Mouse (Mus musculus): Measurements from ENCODE around the gene Glyatl3.

Glyatl3 gene

DNA sequence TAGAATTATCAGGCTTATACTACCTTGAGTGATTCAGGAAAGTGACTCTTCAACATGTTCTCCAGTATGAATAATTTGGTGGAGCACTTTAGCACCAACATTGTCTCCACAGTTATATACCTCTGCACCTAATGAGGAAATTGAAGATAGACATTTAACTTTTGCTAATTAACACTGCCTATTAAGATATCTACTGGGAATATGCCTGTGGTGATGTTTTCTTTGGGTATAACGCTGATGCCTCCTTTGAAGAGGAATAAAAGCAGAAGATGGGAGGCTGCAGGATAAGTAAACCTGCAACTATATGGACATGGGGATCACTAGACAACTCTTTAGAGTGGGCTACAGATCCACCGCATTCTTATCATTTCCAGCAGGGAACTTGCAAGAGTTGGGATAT is at the start of gene Glyatl3:
Gene Glyatl3 (minus strand): TSS at position 101 of the 400 bp plus-strand sequence.
- no peak for DNase-seq (ENCODE audit: low spot score)

DNA sequence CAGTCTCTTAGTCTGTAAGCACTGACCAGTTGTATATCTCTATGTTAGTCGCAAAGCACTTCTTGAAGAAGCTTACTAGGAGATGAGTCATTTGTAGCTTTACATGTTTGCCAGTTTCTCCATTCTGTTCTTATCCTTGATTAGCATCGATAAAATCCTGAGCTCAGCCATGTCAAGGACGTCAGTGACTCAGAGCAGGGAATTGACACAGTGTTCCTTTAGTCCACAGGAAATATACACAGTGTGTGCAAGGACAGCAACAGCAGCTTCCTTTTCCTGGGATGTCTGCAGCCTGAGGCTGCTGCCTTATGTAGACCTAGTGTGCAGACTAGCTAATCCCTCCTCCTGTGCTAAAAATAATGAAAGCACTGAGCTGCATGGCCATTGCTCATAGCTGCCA is 34.4 kb upstream of the Glyatl3 start:
- no peak for DNase-seq (ENCODE audit: low spot score)

DNA sequence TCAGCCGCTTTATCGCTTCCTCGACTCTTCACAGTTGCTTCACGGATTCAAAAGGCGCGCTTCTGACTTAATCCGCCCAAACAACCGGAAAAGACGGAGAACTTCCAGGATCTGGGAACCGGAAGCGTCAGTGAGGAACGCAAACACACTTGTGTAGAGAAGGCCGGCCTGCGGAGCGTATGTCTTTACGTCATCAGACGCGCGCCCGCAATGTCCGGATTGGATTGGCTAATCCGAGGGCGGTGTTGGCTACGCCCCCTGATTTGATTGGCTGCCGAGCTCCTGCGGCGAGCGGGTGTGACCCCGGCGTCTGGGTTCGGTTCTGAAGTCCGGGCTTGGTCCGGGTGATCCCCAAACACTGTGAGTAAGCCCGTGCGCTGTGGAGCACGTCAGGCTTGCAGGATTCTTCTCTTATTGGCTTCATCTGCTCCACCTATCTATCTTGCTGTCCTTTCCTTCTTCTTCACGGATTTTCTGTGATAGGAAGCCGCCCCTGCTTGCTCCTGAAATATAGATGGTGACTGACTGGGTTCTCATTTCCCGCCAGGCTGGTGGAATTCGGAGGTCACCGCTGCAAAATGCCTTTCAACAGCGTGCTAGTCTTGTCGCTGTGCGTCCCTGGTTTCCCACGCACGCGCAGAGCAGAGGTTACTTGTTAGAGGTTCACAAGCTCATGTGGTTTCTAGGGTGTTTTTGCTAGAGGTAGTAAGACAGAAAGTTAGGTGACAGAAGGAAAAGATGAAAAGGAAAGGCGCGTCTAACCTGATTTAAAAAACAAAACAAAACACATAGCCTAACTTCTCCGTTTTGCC is 20.5 kb upstream of the Glyatl3 start, which contains the start of the genes Mut and Cenpq:
Gene Mut (plus strand): TSS at position 266 of the 812 bp plus-strand sequence.
Gene Cenpq (minus strand): TSS at position 628 of the 812 bp plus-strand sequence.
- peak; percentile 96 for DNase-seq (ENCODE audit: low spot score)

DNA sequence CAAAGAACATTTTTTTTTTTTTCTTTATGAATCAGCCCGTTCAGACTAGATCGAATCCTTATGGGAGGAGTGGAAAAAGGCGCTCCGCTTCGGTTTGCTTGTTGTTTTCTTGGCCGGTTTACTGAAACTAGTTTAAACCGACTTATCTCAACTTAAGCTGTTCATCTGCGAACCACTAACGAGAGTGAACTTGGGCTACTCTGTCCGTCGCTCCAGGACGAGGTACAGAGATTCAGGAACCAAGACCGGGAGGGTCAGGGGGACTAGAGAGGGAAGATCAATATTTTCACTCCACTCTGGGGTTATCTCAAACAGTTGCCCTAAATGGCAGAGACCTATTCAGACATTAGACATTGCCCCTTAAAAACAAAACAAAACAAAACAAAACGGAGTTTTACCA is 19.8 kb upstream of the Glyatl3 start:
- peak; percentile 48 for DNase-seq (ENCODE audit: low spot score)

DNA sequence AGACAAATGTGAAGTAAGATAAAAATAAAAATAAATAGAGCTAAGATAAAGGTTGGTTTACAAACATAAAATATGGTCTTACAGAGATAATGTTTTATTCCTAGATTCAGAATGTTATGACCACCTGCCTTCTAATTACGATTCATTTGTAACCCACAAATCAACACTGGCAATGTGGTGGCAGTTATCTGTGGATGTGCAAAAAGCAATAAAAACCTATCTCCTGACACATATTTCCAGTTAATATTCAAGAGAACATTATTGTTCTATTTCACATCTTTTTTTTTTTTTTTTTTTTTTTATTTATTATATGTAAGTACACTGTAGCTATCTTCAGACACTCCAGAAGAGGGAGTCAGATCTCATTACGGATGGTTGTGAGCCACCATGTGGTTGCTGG is 1.3 kb upstream of the Glyatl3 start:
- DNase-seq (ENCODE audit: low spot score), result no peak

DNA sequence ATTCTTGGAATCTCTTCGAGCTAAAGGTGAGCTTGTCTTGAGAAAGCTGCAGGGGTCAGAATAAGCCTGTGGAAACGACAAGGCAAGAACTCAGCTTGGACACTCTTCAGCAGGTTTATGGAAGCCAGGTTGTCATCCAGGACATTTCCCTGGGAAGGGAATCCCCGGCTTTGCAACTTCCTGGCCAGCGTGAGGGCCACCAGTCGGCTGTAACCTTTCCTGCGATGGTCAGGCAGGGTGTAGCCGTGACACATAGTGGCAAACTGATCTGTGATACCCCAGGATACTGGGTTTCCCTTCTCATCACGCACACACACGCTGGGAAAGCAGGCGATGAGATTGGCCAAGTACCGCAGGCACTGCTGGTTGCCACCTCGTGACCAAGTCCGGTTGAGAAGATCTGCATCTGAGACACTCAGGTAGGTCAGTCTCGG is 9.4 kb downstream of the Glyatl3 start:
- DNase-seq (ENCODE audit: low spot score), result no peak

DNA sequence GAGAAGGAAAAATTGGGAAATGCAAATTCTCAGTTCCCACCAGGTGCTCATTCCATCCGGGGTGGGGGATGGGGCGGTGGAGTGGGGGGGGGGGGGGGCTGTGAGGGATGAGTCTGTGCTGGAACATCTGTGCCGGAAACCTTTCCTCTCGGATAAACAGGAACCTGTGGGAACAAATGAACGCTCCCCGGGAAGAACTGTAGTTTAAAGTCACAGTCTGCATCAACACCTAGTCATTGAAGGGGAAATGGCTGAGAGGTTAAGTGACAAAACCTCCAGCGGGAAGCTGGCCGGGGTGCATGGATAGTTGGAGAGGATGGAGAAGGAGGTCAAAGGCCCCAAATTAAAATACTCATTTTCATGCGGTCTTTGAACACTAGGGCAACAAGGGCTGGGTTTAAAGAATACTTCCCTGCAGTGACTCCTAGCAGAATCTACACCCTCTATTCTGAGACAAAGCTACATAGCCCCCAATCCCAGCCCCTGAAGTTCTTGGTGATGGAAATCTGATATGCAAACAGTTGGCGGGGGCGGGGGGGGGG is 10.0 kb downstream of the Glyatl3 start:
- DNase-seq (ENCODE audit: low spot score), result no peak

DNA sequence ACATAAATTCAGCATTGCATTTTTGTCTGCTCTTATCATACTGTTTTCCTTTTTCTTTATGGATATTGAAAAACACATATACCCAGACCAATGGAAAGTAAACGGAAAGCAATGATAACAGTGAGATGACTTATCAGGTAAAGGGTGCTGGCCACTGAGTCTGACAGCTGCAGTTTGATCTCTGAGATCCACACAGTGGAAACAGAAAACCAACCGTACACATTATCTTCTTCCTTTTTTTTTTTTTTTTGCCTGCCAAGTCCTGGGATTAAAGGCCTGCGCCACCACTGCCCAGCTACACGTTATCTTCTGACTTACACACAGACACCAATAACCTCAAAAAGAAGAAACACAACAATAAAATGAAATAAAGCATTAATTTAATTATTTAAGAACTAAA is 10.8 kb downstream of the Glyatl3 start:
- DNase-seq (ENCODE audit: low spot score), result no peak

DNA sequence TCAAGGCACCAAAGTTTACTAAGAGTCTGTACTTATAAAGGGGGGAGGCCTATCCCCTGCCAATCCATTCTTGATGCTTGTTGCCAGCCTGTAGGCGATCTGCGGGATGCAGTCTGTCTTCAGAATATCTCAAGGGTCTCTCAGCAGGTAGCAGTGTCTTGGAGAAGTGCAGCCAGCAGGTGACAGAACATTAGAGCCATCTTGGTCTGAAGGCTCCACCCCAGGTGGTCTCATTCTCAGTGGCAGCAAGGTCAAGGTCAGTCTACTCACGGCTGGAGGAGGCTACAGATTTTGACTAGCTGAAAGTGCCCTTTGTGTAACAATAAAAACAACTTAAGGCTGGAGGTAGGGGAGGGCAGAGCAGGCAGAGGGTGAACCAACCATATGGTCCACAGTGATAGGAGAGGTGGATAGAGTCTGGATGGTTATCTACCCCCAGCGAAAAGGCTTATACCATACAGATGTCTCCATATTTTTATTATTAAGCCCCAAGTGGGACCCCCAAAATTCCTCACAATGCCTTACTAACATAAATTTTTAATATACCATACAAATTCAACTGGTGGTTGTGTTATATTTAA is 14.3 kb downstream of the Glyatl3 start:
- no peak for DNase-seq (ENCODE audit: low spot score)

DNA sequence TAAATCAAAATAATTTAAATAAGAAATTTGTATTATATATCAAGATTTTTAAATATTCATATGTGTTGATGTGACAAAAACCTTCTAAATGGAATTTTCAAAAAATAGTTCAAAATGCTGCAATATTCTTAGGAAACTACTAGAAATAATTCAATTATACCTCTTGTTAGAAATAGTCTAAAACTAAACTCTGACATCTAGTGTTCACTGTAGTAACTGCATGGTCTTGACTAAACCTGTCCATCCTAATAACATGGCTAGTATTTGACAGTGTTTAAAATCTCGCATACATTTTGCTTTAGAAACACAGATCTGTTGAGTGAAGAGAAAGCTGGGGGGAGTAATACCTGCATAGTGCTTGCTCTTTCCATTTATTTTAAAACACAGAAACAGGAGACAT is 17.3 kb downstream of the Glyatl3 start:
- DNase-seq (ENCODE audit: low spot score), result peak; percentile 44

DNA sequence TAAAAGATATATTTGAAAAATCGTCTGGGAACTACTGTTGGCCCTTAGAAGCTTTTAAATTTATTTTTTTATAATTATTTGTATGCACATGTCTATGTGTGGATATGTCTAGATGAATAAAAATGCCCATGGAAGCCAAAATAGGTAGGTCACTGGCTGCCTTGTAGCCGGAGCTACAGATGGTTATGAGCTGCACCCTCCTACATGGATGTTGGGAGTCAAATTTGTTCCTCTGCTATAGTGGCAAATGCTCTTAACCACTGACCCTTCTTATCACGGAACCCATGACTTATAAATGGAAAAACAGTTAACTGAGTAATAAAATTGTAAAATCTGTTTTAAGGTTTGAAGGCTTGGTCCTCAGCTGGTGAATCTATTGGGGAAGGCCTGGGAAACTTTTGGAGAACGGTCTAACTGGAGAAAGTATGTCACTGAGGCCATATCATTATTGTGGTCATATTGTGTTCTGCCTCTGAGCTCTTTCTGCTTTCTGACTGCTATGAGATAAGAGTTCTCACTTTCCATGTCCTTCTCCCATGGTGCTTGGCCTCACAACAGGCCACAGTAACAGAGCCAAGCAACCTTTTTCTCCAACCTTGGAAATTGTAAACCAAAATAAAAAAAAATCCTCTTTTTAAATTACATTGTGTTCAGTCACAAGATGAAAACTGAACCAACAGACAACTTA is 26.2 kb downstream of the Glyatl3 start:
- no peak for DNase-seq (ENCODE audit: low spot score)

DNA sequence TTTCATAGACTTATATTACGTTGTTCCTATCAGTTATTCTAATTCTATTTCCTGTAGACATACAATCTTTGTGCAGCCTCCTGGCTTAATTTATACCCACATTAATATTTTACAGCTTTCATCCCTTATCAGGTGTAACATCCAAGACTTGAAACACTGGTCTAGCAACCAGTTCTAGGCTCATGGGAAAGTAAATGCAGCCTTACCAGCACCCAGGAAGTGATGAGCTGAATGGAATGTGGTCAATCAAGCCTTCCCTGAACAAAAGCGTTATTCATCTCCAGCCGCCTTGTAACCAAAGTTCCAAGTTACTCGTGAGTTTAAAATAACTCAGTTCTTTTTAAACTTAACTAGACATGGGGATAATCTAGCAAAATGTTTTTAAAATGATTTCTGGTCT is 29.0 kb downstream of the Glyatl3 start:
- DNase-seq (ENCODE audit: low spot score), result no peak

DNA sequence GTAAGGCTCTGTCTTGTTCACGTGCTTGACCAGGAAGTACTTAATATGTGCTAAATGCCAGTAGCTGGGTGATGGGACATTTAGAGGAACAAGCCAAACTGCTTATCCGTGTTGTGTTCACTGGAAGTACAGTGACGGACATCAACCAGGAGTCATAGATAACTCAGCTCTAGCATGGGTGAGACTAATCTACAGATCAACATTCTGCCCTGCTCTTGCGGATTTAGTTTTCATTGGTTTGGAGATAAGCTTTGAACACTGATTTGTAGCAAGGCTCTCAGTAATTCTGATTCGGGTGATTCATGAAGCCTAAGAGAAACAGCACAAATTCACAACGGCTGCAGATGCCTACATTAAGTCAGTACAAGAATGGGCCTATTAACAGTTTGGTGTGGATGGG is 32.0 kb downstream of the Glyatl3 start:
- no peak for DNase-seq (ENCODE audit: low spot score)

DNA sequence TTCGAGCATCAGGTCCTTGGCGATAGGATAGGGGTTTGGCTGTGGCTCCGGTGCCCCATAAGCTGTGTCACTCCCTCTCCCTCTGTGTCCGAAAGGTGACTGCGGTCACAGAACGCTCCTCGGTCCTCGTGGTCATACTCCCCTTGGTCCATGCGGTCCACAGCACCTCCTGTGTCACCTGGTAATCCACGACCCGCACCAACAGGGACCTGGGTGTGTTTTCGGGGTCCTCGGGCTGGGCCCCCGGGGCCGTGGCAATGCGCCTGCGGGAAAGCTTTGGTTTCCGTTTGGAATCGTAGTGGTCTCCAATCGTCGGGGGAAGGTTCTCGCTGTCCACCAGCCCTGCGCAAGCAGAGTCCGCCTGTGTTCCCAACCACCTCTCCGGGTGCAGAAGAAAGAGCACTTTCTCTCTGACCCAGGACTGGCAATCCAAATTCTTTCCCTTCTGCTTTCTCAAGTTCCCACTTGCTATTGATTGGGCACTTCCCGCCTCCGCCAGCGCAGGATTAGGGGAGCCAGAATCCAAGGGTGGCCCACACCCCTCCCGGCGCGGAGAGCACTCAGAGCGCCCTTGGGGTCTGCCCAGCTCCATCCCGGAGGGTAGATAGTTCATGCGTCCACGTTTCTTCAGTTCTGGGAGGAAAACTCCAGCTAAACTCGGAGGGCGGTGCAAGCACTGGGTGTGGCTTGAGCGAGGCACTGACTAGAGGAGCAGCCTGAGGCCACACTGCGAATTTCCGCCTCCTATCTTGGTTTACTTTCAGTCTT is 34.0 kb downstream of the Glyatl3 start, which contains the start of gene 9130008F23Rik:
Gene 9130008F23Rik (minus strand): TSS at position 636 of the 768 bp plus-strand sequence.
- peak; percentile 62 for DNase-seq (ENCODE audit: low spot score)

DNA sequence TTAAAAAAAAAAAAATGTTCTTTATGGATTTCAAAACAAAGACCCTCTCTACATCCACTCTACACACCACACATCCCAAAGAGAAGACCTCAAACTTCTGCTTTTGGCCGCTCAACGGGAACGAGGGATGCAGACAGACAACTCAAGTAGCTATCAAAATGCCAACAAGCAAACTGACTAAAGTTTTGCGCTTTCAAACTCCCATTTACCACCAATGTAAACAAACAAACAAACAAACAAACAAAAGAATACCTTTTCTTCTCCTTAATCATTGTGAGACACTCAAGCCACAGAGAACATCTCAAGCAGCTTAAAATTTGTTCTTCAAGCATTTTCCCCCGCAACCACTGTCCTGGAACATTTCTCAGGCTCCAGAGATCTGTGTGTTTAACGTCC is 34.6 kb downstream of the Glyatl3 start:
- DNase-seq (ENCODE audit: low spot score), result no peak

DNA sequence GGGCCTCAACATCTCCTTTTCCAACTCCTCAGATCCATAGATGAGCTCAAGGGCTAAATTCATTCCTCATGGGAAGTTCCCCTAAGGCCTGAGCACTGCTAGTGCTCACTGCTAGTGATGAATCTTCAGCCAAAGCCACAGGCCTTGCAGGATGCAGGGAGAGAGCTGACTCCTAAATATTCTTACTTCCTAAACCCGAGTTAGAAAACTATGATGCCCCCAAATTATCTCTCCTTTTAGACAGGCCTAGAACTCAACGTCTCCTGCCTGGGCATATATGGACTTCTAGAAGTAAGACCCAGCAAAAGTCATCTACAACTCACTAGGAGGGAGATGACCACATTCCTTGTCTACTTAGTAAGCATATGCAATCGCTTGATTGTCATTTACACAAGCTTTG is 36.4 kb downstream of the Glyatl3 start:
- no peak for DNase-seq (ENCODE audit: low spot score)

DNA sequence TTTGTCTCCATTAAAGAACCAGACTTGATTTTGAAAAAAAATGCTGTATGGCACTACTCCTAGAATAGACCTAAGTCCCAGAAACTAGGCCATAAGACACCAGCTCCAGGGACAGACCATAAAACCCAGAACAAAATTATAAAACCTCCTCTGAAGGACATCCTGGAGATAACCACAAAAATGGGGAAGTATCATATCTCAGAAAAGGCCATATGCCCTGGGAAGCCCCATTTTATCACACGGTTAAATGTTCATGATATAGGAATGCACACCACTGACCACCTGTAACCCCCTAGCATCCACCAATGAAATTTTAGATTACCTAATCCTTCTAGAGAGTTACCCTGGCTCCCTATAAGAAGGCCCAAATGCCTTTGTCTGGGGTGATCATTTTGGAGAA is 38.6 kb downstream of the Glyatl3 start:
- no peak for DNase-seq (ENCODE audit: low spot score)

DNA sequence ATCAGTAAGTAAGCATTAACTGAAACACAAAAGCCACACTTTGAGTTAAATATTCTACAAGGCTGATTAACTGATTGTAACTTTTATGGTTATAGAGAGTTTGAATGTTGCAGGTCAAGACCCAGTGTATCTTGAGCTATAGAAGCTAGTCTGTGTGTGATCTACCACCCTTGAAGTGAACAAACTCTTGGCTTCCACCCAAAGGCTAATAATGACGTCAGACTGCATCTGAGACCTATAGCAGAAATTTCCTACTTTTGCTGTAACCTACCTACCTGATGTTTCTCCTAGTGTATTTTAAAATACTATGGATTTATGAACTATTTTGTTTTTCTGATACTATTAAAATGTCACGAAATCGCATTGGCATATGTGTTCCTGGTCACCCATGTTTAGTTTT is 39.4 kb downstream of the Glyatl3 start:
- DNase-seq (ENCODE audit: low spot score), result no peak

DNA sequence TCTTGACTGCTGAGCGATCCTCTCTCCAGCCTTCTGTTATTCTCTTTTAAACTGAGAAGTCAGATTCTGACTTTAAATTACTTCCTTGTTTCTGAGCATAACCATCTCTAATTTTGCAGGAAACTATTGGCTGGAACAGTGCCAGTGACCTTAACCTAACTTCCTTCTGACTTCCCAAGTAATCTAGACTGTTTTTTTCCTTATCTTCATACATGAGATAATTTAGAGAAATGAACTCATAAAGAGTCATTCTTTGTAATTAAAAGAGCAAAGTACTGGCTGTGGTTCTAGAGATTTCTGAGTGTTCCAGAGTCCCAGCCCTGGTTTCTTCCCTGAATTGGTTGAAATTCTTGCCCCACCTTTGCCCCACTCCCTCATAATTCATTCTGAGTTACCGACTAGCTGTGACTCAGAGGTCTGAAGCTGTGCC is 40.6 kb downstream of the Glyatl3 start:
- no peak for DNase-seq (ENCODE audit: low spot score)

DNA sequence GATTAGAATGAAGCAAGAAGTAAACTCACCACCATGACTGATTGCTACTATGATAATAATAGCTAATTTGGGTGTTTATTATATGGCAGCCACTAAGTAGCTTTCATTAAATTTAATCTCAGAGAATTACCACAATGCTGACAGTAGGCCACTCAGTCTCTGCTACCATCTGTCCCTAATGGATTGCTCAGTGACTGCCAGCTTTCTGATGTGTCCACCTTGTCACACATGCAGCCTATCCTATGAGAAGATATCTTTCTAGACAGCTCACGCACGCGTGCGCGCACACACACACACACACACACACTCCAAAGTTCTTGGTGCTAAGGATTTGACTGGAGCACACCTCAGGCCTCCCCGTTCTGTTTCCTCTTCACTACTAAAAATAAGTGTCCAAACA is 41.5 kb downstream of the Glyatl3 start:
- DNase-seq (ENCODE audit: low spot score), result no peak

DNA sequence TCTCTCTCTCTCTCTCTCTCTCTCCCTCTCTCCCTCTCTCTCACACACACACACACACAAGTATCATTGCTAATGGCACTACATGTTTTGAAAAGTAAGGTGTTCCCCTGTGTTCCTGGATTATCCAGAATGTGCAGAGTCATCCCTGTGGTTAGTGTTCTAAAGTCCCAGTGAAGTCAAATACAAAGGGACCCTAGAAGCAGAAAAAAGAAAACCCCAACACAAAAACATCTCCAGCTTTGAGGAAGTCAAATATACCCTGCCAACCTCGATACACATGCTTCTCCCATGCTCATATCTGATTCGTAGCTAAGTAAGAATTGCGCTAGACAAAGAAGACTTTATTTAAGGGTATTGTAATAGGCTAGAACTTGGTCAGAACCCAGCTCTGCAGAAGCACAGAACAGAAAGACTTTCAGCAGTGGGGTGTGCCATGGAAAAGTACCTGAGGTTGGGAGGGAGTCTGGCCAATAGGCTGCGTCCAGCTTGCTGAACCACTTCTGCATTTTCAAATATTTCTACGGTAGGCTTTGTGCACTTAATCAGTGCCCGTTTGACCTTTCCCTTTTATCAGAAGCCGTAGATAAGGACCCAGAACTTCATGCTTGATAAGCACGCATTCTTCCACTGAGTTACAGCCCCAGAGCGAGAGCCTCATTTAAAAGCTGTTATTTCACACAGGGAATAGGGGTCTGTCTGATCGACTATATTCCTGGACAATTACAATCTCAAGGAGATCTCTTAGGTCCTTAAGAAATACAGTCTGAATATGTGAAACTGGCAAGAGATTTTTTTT is 45.0 kb downstream of the Glyatl3 start:
- DNase-seq (ENCODE audit: low spot score), result no peak

All from c-Kit-positive CD71-positive TER-119-positive erythroid progenitor cells, embryonic 14.5 days (primary cell).